8 mouse cellular contexts compared by ENCODE assay signal in the genomic region with DNA sequence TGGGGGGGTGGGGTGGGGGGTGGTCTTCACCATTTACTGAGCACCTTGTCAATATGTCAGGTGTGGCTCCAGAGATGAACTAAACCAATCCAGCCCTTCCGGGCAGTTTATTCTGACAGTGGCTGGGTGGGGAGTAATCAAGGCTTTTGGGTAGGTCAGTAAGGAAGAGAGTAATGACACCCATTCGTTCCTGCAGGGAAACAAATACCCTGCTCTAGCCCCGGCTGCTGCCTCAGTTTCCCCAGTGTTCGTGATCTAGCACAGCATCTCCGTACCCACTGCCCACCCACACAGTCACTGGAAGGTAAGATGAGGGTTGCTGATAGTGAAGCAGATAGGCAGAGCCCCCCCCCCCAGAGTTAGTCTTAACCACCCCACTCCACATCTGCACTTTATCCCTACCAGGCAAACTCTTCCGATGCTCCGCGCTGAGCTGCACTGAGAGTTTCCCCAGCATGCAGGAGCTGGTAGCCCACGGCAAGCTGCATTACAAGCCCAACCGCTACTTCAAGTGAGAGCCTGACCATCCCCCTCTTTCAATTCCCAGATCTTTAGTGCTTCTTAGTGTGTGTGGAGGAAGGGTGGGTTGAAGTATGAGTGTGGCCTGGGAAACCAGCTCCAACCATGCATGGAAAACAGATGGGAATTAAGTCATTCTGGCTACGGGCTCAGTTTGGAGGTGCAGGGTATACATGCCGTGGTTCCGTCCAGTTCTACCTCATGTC. TPM values are rescaled to one million over a fixed set of nuclear protein-coding genes. Genes with fewer than 3 reads are reported as not detected.
DNase-seq lines count a peak whose midpoint lies in the region; ATAC-seq and TF ChIP-seq lines count a peak whose summit lies in the region.

No protein-coding gene starts in this region.

- no peaks in the 10 kb centered on the region for H3K9me3 ChIP-seq in hindbrain, embryonic 12.5 days (replicated peaks)
- H3K9me3 ChIP-seq in midbrain, embryonic 10.5 days (replicated peaks): no peaks in the 10 kb centered on the region

- 83% methylated on average over 13 of the region's 13 CpGs for WGBS in hindbrain, embryonic 12.5 days
- 89% methylated on average over 13 of the region's 13 CpGs for WGBS in midbrain, embryonic 10.5 days

- no peaks in the 10 kb centered on the region for H3K27me3 ChIP-seq in hindbrain, embryonic 12.5 days
- no peaks in the 10 kb centered on the region for H3K27me3 ChIP-seq in midbrain, embryonic 10.5 days (ENCODE audit: low read depth, poor library complexity, severe bottlenecking)

- H3K9ac ChIP-seq in hindbrain, embryonic 12.5 days: peak overlapping the region; percentile 83; the same call in 1 of the 2 replicates

- H3K4me3 ChIP-seq in gastrocnemius, adult 2 months: peak overlapping the region; percentile 78
- no peak overlapping the region for H3K4me3 ChIP-seq in hindbrain, embryonic 12.5 days
- peak overlapping the region; percentile 77 for H3K4me3 ChIP-seq in midbrain, embryonic 10.5 days

- H3K4me1 ChIP-seq in hindbrain, embryonic 12.5 days: peaks cover 14% of the 10 kb centered on the region
- peaks cover 26% of the 10 kb centered on the region for H3K4me1 ChIP-seq in midbrain, embryonic 10.5 days

- no peak for ATAC-seq in hindbrain, embryonic 12.5 days (ENCODE audit: low FRiP score)
- no peak for ATAC-seq in granulocyte monocyte progenitor cell, adult 5-6 weeks (replicated peaks; ENCODE audit: poor library complexity, severe bottlenecking)

- intact Hi-C loops in gastrocnemius, adult 2 months (cut with DNase I): no loop called here

- peak overlapping the region; percentile 99; the same call in 1 of the 2 replicates for H3K27ac ChIP-seq in gastrocnemius, adult 2 months
- 0 out of 2 replicates have a peak overlapping the region, but pooled peaks have one; percentile 98 for H3K27ac ChIP-seq in hindbrain, embryonic 12.5 days
- peak overlapping the region; percentile 98; the same call in 1 of the 2 replicates for H3K27ac ChIP-seq in midbrain, embryonic 10.5 days (replicated peaks)

- peaks cover 29% of the 10 kb centered on the region for H3K36me3 ChIP-seq in hindbrain, embryonic 12.5 days
- H3K36me3 ChIP-seq in midbrain, embryonic 10.5 days: peaks cover 44% of the 10 kb centered on the region

- DNase-seq in gastrocnemius, adult 2 months: no peak
- no peak for DNase-seq in gastrocnemius, postnatal 25 days
- peak; percentile 66 for DNase-seq in NIH3T3 (ENCODE audit: low read depth)
- no peak for DNase-seq in midbrain, embryonic 10.5 days (ENCODE audit: low spot score)
- DNase-seq in thymus, postnatal 14 days: no peak
- DNase-seq in ovary, postnatal 10 days (ENCODE audit: low spot score): no peak

- no peak for TF ChIP-seq CTCF in gastrocnemius, adult 2 months (IDR thresholded peaks at IDR 0.05)

- H3K4me2 ChIP-seq in hindbrain, embryonic 12.5 days (replicated peaks): peak overlapping the region; percentile 77

RNA-seq across cellular contexts. Expression of gene Zfp414, which starts 1.4 kb away (rescaled TPM):
- total RNA-seq in gastrocnemius, adult 2 months (2021): 1 to 10 TPM; 5.4 to 8.2 TPM
- total RNA-seq in gastrocnemius, postnatal 25 days (2021): 1 to 10 TPM; 6.0 to 6.6 TPM
- 47.6 and 48.1 TPM in 2 replicates for polyA plus RNA-seq in hindbrain, embryonic 12.5 days (2016; fragmentation: Nextera tagmentation; extraction: Ambion mirVana)
- polyA plus RNA-seq in midbrain, embryonic 10.5 days (2016; fragmentation: Nextera tagmentation; extraction: Ambion mirVana): 54.3 and 67.0 TPM in 2 replicates
- total RNA-seq in granulocyte monocyte progenitor cell, adult 5-6 weeks (2014; fragmentation: Nextera tagmentation): 73.2 and 79.9 TPM in 2 replicates
- 23.1 and 28.2 TPM in 2 replicates for total RNA-seq in granulocyte monocyte progenitor cell, adult 5-6 weeks (2017)

RNA-seq across cellular contexts. Expression of gene Pram1, which starts 7.5 kb away (rescaled TPM):
- under 1 TPM in 1 of 2 experiments, not detected in 1; 0.17 TPM for total RNA-seq in gastrocnemius, adult 2 months (2021)
- not detected for total RNA-seq in gastrocnemius, postnatal 25 days (2021)
- 0.45 and 1.0 TPM in 2 replicates for polyA plus RNA-seq in hindbrain, embryonic 12.5 days (2016; fragmentation: Nextera tagmentation; extraction: Ambion mirVana)
- 0.22 and 0.30 TPM in 2 replicates for polyA plus RNA-seq in midbrain, embryonic 10.5 days (2016; fragmentation: Nextera tagmentation; extraction: Ambion mirVana)
- 33.9 TPM in 2 replicates for total RNA-seq in granulocyte monocyte progenitor cell, adult 5-6 weeks (2014; fragmentation: Nextera tagmentation)
- 5.6 and 8.1 TPM in 2 replicates for total RNA-seq in granulocyte monocyte progenitor cell, adult 5-6 weeks (2017)

RNA-seq across cellular contexts. Expression of gene Hnrnpm, which starts 56.3 kb away (rescaled TPM):
- total RNA-seq in gastrocnemius, adult 2 months (2021): 10 to 100 TPM; 79.1 to 95.6 TPM
- total RNA-seq in gastrocnemius, postnatal 25 days (2021): 10 to 100 TPM; 62.7 to 70.9 TPM
- polyA plus RNA-seq in hindbrain, embryonic 12.5 days (2016; fragmentation: Nextera tagmentation; extraction: Ambion mirVana): 390 and 450 TPM in 2 replicates
- polyA plus RNA-seq in midbrain, embryonic 10.5 days (2016; fragmentation: Nextera tagmentation; extraction: Ambion mirVana): 511 and 521 TPM in 2 replicates
- total RNA-seq in granulocyte monocyte progenitor cell, adult 5-6 weeks (2014; fragmentation: Nextera tagmentation): 501 and 545 TPM in 2 replicates
- 269 and 307 TPM in 2 replicates for total RNA-seq in granulocyte monocyte progenitor cell, adult 5-6 weeks (2017)

Comparison
In these comparisons a context has a peak if more than half of its experiments do, and no peak if none do; other contexts are left out.
1. RNA of gene Pram1, which starts 7.5 kb away (total RNA-seq): 5.6 to 33.9 TPM in granulocyte monocyte progenitor cell, adult 5-6 weeks; 0.17 TPM in gastrocnemius, adult 2 months and not detected in gastrocnemius, postnatal 25 days; every median in the first group is over 4 times any median in the second.
2. Peak in every context shown above with its lines, with median percentiles within 50 percentile points of each other: H3K27ac ChIP-seq.